Mouse (Mus musculus): ENCODE data around the gene Arhgap5. TPM values are rescaled to one million over a fixed set of nuclear protein-coding genes. Genes with fewer than 3 reads are reported as not detected.
"Not testable (repeated sequence)": the region's sequence is repeated elsewhere in the genome, so short reads cannot be mapped to it uniquely, and the experiment has no call there.

The Arhgap5 gene
- polyA plus RNA-seq, 1 experiment from 2014 or later, result 36.7 TPM

GRCm38 (mm10) chr12:52525486-52525885, 21.7 kb downstream of the Arhgap5 start:
- Histone ChIP-seq H3K4me1 (replicated peaks; ENCODE audit: control insufficient read depth, insufficient read depth, low read length) (no peaks in the 10 kb centered on the region), H3K4me2 (ENCODE audit: low read length) (no peak overlapping the region), H3K27me3 (replicated peaks; ENCODE audit: control insufficient read depth, insufficient read depth, low read length) (no peaks in the 10 kb centered on the region), H3K27ac (ENCODE audit: low read length) (no peak overlapping the region), H3K9ac (replicated peaks; ENCODE audit: low read depth, low read length) (no peak overlapping the region), H3K4me3 (replicated peaks; ENCODE audit: low read length) (no peak overlapping the region), H3K9me3 (ENCODE audit: control insufficient read depth, low read length) (no peaks in the 10 kb centered on the region), H3K36me3 (ENCODE audit: control insufficient read depth, insufficient read depth) (no peaks in the 10 kb centered on the region)
- ATAC-seq, result no peak
- WGBS, result 82% methylated on average over 1 of the region's 1 CpGs

DNA sequence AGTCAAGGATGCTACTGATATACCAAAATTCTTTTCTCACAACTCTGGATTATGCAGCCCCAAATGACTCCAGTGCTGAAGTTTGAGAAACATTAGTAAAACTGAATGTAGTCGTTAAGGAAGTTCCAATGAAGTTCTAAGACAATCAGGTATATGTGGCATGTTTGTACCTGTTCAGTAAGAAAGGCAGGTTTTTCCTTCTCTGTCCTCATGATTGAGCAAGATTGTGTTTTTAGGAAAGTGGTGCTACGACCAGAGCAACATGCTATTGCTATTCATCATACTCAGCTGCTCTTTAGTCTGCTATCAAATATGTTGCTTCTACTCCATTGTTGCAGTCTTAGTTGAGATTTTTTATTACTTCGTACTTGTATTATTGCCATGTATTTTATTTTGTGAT, 26.0 kb downstream of the Arhgap5 start:
- H3K27ac ChIP-seq (ENCODE audit: low read length), result no peak overlapping the region
- H3K36me3 ChIP-seq (ENCODE audit: control insufficient read depth, insufficient read depth), result no peaks in the 10 kb centered on the region
- WGBS, result 92% methylated on average over 3 of the region's 3 CpGs
- no peaks in the 10 kb centered on the region for H3K27me3 ChIP-seq (replicated peaks; ENCODE audit: control insufficient read depth, insufficient read depth, low read length)
- no peak for ATAC-seq
- H3K4me3 ChIP-seq (replicated peaks; ENCODE audit: low read length), result no peak overlapping the region
- H3K4me2 ChIP-seq (ENCODE audit: low read length), result no peak overlapping the region
- H3K4me1 ChIP-seq (replicated peaks; ENCODE audit: control insufficient read depth, insufficient read depth, low read length), result no peaks in the 10 kb centered on the region
- H3K9ac ChIP-seq (replicated peaks; ENCODE audit: low read depth, low read length), result no peak overlapping the region
- no peaks in the 10 kb centered on the region for H3K9me3 ChIP-seq (ENCODE audit: control insufficient read depth, low read length)

- Histone ChIP-seq H3K27ac (ENCODE audit: low read length) (no peak overlapping the region), H3K4me3 (replicated peaks; ENCODE audit: low read length) (no peak overlapping the region), H3K4me2 (ENCODE audit: low read length) (no peak overlapping the region), H3K9ac (replicated peaks; ENCODE audit: low read depth, low read length) (no peak overlapping the region), H3K4me1 (replicated peaks; ENCODE audit: control insufficient read depth, insufficient read depth, low read length) (no peaks in the 10 kb centered on the region), H3K27me3 (replicated peaks; ENCODE audit: control insufficient read depth, insufficient read depth, low read length) (no peaks in the 10 kb centered on the region), H3K36me3 (ENCODE audit: control insufficient read depth, insufficient read depth) (no peaks in the 10 kb centered on the region), H3K9me3 (ENCODE audit: control insufficient read depth, low read length) (no peaks in the 10 kb centered on the region)
- 90% methylated on average over 4 of the region's 4 CpGs for WGBS
- no peak for ATAC-seq
These were observed 37.5 kb downstream of the Arhgap5 start for GRCm38 (mm10) chr12:52541294-52541693.

GRCm38 (mm10) chr12:52544532-52544931, 40.8 kb downstream of the Arhgap5 start:
- 92% methylated on average over 3 of the region's 3 CpGs for WGBS
- Histone ChIP-seq H3K36me3 (ENCODE audit: control insufficient read depth, insufficient read depth) (no peaks in the 10 kb centered on the region), H3K9me3 (ENCODE audit: control insufficient read depth, low read length) (no peaks in the 10 kb centered on the region), H3K27ac (ENCODE audit: low read length) (no peak overlapping the region), H3K27me3 (replicated peaks; ENCODE audit: control insufficient read depth, insufficient read depth, low read length) (no peaks in the 10 kb centered on the region), H3K4me1 (replicated peaks; ENCODE audit: control insufficient read depth, insufficient read depth, low read length) (no peaks in the 10 kb centered on the region), H3K9ac (replicated peaks; ENCODE audit: low read depth, low read length) (no peak overlapping the region), H3K4me3 (replicated peaks; ENCODE audit: low read length) (no peak overlapping the region), H3K4me2 (ENCODE audit: low read length) (no peak overlapping the region)
- no peak for ATAC-seq

DNA sequence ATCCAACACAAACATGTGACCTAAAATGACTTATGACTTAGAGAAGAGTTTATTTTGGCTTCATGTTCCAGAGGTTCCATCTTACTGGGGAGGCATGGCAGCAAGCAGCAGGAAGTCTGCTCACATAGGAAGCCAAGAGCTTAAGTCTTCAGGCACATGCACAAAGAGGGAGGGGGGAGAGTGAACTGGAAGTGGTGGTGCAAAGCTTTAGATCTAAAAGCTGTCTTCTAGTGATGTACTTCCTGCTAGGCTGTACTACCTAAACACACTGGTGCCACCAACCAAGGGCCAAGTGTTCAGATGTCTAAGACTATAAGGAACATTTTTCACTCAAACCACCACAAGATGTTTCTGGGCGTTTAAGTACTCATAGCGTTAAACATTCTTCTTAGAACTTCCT, 48.3 kb downstream of the Arhgap5 start:
- 100% methylated on average over 2 of the region's 2 CpGs for WGBS
- ATAC-seq, result no peak

GRCm38 (mm10) chr12:52555188-52555876, 51.6 kb downstream of the Arhgap5 start:
- 88% methylated on average over 3 of the region's 3 CpGs for WGBS
- Histone ChIP-seq H3K9ac (replicated peaks; ENCODE audit: low read depth, low read length) (no peak overlapping the region), H3K4me2 (ENCODE audit: low read length) (no peak overlapping the region), H3K4me1 (replicated peaks; ENCODE audit: control insufficient read depth, insufficient read depth, low read length) (no peaks in the 10 kb centered on the region), H3K27ac (ENCODE audit: low read length) (no peak overlapping the region), H3K36me3 (ENCODE audit: control insufficient read depth, insufficient read depth) (0 out of 2 replicates have a peak, but pooled peaks cover 2% of the 10 kb centered on the region), H3K27me3 (replicated peaks; ENCODE audit: control insufficient read depth, insufficient read depth, low read length) (no peaks in the 10 kb centered on the region), H3K4me3 (replicated peaks; ENCODE audit: low read length) (no peak overlapping the region), H3K9me3 (ENCODE audit: control insufficient read depth, low read length) (no peaks in the 10 kb centered on the region)
- ATAC-seq, result no peak

More for the DNA sequence above, 48.3 kb downstream of the Arhgap5 start:
- Histone ChIP-seq H3K4me2 (ENCODE audit: low read length) (no peak overlapping the region), H3K9ac (replicated peaks; ENCODE audit: low read depth, low read length) (no peak overlapping the region), H3K4me1 (replicated peaks; ENCODE audit: control insufficient read depth, insufficient read depth, low read length) (no peaks in the 10 kb centered on the region), H3K27ac (ENCODE audit: low read length) (no peak overlapping the region), H3K4me3 (replicated peaks; ENCODE audit: low read length) (no peak overlapping the region), H3K9me3 (ENCODE audit: control insufficient read depth, low read length) (no peaks in the 10 kb centered on the region), H3K27me3 (replicated peaks; ENCODE audit: control insufficient read depth, insufficient read depth, low read length) (no peaks in the 10 kb centered on the region), H3K36me3 (ENCODE audit: control insufficient read depth, insufficient read depth) (no peaks in the 10 kb centered on the region)

GRCm38 (mm10) chr12:52565654-52566053, 61.9 kb downstream of the Arhgap5 start:
- H3K27ac ChIP-seq (ENCODE audit: low read length), result no peak overlapping the region
- no peaks in the 10 kb centered on the region for H3K9me3 ChIP-seq (ENCODE audit: control insufficient read depth, low read length)
- H3K27me3 ChIP-seq (replicated peaks; ENCODE audit: control insufficient read depth, insufficient read depth, low read length), result no peaks in the 10 kb centered on the region
- no peaks in the 10 kb centered on the region for H3K4me1 ChIP-seq (replicated peaks; ENCODE audit: control insufficient read depth, insufficient read depth, low read length)
- H3K9ac ChIP-seq (replicated peaks; ENCODE audit: low read depth, low read length), result no peak overlapping the region
- H3K36me3 ChIP-seq (ENCODE audit: control insufficient read depth, insufficient read depth), result peaks cover 6% of the 10 kb centered on the region; the same call in 1 of the 2 replicates
- H3K4me3 ChIP-seq (replicated peaks; ENCODE audit: low read length), result no peak overlapping the region
- no peak overlapping the region for H3K4me2 ChIP-seq (ENCODE audit: low read length)
- 93% methylated on average over 5 of the region's 5 CpGs for WGBS
- no peak for ATAC-seq

DNA sequence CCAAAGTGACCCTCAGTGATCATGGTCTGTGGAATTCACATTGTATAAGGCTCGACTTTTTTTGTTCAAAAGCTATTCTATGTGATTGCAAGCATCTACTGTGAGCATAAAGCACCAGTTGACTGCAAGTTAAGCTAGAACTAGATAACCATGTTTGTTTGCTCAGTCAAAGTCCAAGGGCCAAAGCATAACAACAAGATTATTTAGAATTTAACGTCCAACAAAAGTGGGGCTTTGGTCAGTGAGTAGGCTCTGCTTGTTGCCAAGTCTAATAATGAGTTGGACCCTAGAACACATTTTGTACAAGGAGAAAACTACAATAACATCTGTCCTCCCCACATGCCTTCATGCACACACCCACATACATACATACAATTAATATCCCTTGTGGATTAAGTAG, 69.6 kb downstream of the Arhgap5 start:
- no peak overlapping the region for H3K27ac ChIP-seq (ENCODE audit: low read length)
- 88% methylated on average over 2 of the region's 2 CpGs for WGBS
- no peak overlapping the region for H3K9ac ChIP-seq (replicated peaks; ENCODE audit: low read depth, low read length)
- no peaks in the 10 kb centered on the region for H3K27me3 ChIP-seq (replicated peaks; ENCODE audit: control insufficient read depth, insufficient read depth, low read length)
- H3K36me3 ChIP-seq (ENCODE audit: control insufficient read depth, insufficient read depth), result no peaks in the 10 kb centered on the region
- no peak overlapping the region for H3K4me3 ChIP-seq (replicated peaks; ENCODE audit: low read length)
- ATAC-seq, result no peak
- no peak overlapping the region for H3K4me2 ChIP-seq (ENCODE audit: low read length)
- no peaks in the 10 kb centered on the region for H3K9me3 ChIP-seq (ENCODE audit: control insufficient read depth, low read length)
- H3K4me1 ChIP-seq (replicated peaks; ENCODE audit: control insufficient read depth, insufficient read depth, low read length), result no peaks in the 10 kb centered on the region

GRCm38 (mm10) chr12:52586466-52586865, 82.7 kb downstream of the Arhgap5 start:
- 84% methylated on average over 2 of the region's 2 CpGs for WGBS

More at GRCm38 (mm10) chr12:52586466-52586865, 82.7 kb downstream of the Arhgap5 start:
- H3K9ac ChIP-seq (replicated peaks; ENCODE audit: low read depth, low read length); H3K9me3 ChIP-seq (ENCODE audit: control insufficient read depth, low read length); H3K27ac ChIP-seq (ENCODE audit: low read length); H3K4me3 ChIP-seq (replicated peaks; ENCODE audit: low read length); H3K36me3 ChIP-seq (ENCODE audit: control insufficient read depth, insufficient read depth); H3K4me1 ChIP-seq (replicated peaks; ENCODE audit: control insufficient read depth, insufficient read depth, low read length); H3K27me3 ChIP-seq (replicated peaks; ENCODE audit: control insufficient read depth, insufficient read depth, low read length); H3K4me2 ChIP-seq (ENCODE audit: low read length); ATAC-seq: not testable (repeated sequence)

Data from forebrain, embryonic 16.5 days (tissue).